Mouse (Mus musculus) embryonic fibroblast, embryonic 13.5 days (primary cell): ENCODE data around the gene Schip1.

ENCODE experiments used
- CTCF ChIP-seq: IDR thresholded peaks from 2 replicates; pipeline ENCODE4 v1.5.1; 2011; ENCODE audit warnings: mild to moderate bottlenecking, control low read depth, low read length, moderate library complexity, borderline replicate concordance; ENCODE audit not compliant: insufficient read depth
- POLR2A ChIP-seq: IDR thresholded peaks from 2 replicates; pipeline ENCODE4 v1.6.1; 2011; ENCODE audit warnings: low read depth, mild to moderate bottlenecking, control low read depth, low read length, moderate library complexity

GRCm38 (mm10) chr3:68484561-68484960 lies 420.0 kb downstream of the Schip1 start:
- TF ChIP-seq CTCF (no peak), POLR2A (no peak)
